Mouse (Mus musculus) fat pad, adult 2 months (tissue): ENCODE results near the gene Olfr267.

Source experiments
- DNase-seq: peaks from one replicate; pipeline ENCODE4 v3.0.0-alpha.2; 2011; ENCODE audit warnings: low read depth, low spot score; ENCODE audit errors: extremely low read depth

Gene Olfr267

DNA sequence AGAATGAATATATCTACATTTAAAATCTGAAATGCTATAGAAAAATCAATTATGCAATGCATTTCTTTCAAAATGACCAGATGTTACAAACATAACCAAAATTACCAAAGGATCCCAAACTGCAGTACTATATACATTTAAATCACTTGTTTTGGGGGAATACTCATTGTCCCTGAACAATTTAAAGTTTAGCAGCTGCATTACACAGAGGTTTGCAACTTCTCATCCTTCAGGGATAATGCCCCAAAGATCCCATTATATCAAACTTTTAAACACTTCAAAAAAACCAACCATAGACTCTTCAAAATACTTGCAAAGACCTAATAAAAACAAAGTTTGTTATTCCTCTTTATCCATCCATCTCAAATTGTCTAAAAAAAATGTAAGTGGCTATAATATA, at the start of gene Olfr267:
Gene Olfr267, minus strand, starts transcription at position 101 of the 400 bp plus-strand sequence.
- no peak for DNase-seq

GRCm38 (mm10) chr4:58832908-58833307, 45.4 kb upstream of the Olfr267 start:
- DNase-seq, result no peak

GRCm38 (mm10) chr4:58825921-58826320, 38.4 kb upstream of the Olfr267 start:
- no peak for DNase-seq

DNA sequence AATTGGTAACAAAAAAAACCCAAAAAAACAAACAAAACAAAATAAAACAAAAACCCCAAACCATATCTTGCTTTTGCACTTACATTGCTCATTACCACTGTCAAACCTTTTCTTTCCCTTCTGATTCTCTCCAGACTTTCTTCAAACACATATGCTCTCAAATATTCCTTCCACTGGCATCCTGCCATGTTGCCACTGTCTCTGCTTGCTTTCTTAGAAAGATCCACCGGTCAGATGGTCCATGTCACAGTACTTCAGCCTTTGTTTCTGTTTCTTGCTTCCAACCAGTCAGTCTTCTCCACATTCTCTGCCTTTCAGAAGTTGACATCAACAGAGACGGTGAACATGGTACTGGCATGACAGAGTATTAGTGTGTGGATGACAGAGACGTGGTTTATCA, 857 bp downstream of the Olfr267 start:
- no peak for DNase-seq

GRCm38 (mm10) chr4:58763417-58763816, 24.1 kb downstream of the Olfr267 start:
- DNase-seq, result no peak

DNA sequence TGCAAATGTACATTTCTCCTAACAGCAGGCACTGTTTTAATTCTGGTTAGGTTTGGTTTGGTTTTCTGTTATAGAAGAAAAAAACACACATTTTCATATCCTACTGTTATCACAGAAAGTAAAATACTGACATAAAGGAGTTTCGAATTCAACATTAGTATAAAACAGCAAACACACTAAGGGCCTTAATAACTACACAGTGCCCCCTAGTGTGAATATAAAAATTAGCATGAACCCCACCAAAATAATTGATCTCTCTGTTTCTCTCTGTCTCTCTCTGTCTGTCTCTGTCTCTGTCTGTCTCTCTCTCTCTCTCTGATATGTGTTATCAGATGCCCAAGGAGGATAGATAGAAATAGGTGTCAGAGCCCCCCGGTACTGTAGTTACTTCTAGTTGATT, 38.0 kb downstream of the Olfr267 start:
- DNase-seq, result no peak

DNA sequence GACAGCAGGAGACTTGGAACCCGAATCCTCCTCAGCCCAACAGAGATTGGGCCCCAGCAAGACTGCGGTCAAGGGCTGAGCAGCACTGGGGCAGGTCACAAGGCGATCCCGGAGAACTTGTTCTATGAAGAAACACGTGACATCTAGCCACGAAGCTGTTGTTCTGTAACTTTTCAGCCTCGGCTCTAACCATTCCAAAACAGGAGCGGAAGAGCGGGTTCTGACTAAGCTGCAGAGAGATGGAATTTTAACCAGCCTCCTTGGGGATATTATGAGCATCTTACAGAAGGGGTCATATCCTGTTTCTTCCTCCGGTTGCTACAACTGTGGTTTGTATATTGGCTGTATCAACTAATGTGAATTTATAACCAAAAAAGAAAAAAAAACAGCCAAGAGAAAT, 38.4 kb downstream of the Olfr267 start:
- DNase-seq, result no peak

- no peak for DNase-seq
Measured at GRCm38 (mm10) chr4:58745583-58746222, 41.8 kb downstream of the Olfr267 start.

DNA sequence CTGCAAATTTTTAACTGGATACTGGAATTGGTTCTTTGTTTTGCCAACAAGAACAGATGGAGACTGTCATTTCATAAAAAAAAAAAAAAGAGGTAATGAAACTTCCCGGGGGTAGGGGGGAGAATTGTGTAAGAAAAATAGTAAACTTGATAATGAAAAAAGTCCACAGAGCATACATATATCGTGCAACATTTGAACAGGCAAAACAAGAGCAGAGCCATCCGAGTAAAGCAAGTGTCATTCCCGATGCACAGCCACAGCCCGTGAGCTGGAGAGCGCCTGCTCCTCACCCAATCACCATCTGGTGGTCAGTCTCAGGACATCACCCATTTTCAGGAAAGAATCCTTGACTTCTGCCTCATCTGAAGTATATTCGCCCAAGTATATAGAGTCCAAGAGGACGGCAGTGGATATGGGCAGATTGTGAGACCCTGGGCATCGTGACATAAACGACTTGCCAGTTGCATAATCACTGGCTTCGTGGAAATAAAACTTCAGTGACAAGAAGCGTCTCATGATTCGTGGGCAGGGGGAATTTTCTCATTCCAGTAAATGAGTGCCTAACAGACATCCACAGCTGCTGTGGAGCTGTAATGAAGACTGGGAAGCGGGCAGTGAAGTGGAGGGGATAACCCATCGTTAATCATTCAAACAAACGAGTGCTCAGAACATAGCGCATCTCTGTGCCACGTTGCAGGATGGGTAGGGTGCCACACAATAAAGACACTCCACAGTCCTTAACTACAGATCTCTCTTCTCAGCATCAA, 50.5 kb downstream of the Olfr267 start:
- no peak for DNase-seq
